ENCODE assay signal across 8 mouse cellular contexts in genomic region chr16:5050251-5051110, GRCm38 (mm10). TPM values are rescaled to one million over a fixed set of nuclear protein-coding genes. Genes with fewer than 3 reads are reported as not detected.
DNase-seq lines count a peak whose midpoint lies in the region; ATAC-seq and TF ChIP-seq lines count a peak whose summit lies in the region.

No protein-coding gene starts in this region.

- H3K36me3 ChIP-seq in ES-Bruce4 (ENCODE audit: control insufficient read depth, insufficient read depth, low read length, poor library complexity, severe bottlenecking) = peaks cover 18% of the 10 kb centered on the region
- H3K36me3 ChIP-seq in forebrain, embryonic 12.5 days (replicated peaks) = peaks cover 36% of the 10 kb centered on the region
- peaks cover 6% of the 10 kb centered on the region; the same call in 1 of the 2 replicates for H3K36me3 ChIP-seq in lung, postnatal 0 days (ENCODE audit: insufficient read depth, low read length)

- intact Hi-C loops in heart, postnatal 14 days (cut with DNase I) = loop anchor here (2.0 to 5.0 kb wide), 2 partner anchors 38 to 97 kb away; partner anchors contain the start of genes Rogdi and Sec14l5

- H3K4me1 ChIP-seq in ES-Bruce4 (ENCODE audit: control insufficient read depth, insufficient read depth, low read length) = no peaks in the 10 kb centered on the region
- no peaks in the 10 kb centered on the region; the same call in 1 of the 2 replicates for H3K4me1 ChIP-seq in brown adipose tissue, adult 24 weeks (ENCODE audit: control insufficient read depth, insufficient read depth, insufficient read length, low read length)
- H3K4me1 ChIP-seq in forebrain, embryonic 12.5 days = peaks cover 27% of the 10 kb centered on the region
- peaks cover 4% of the 10 kb centered on the region; the same call in 1 of the 2 replicates for H3K4me1 ChIP-seq in lung, postnatal 0 days (ENCODE audit: insufficient read depth, low read depth, low read length)

- no peaks in the 10 kb centered on the region for H3K9me3 ChIP-seq in ES-Bruce4 (replicated peaks; ENCODE audit: control insufficient read depth, insufficient read depth, low read length, poor library complexity, severe bottlenecking)
- H3K9me3 ChIP-seq in forebrain, embryonic 12.5 days = no peaks in the 10 kb centered on the region
- H3K9me3 ChIP-seq in lung, postnatal 0 days (ENCODE audit: low read length) = no peaks in the 10 kb centered on the region

- peak; percentile 74 for ATAC-seq in forebrain, embryonic 12.5 days (ENCODE audit: low FRiP score)
- peak; percentile 59 for ATAC-seq in lung, postnatal 0 days

- TF ChIP-seq CTCF in ES-Bruce4 (IDR thresholded peaks at IDR 0.05; ENCODE audit: low read depth, low read length) = no peak
- TF ChIP-seq CTCF in layer of hippocampus, adult 2 months (conservative IDR thresholded peaks at IDR 0.05) = 0 out of 2 replicates have a peak, but pooled peaks have one; percentile 25
- TF ChIP-seq CTCF in lung, postnatal 0 days (IDR thresholded peaks at IDR 0.05) = peak; percentile 45; the same call in 1 of the 2 replicates

- TF ChIP-seq POLR2A in ES-Bruce4 (IDR thresholded peaks at IDR 0.05; ENCODE audit: insufficient read depth, low read length) = no peak

- under 1% methylated on average over 73 of the region's 78 CpGs for WGBS in forebrain, embryonic 12.5 days
- 2% methylated on average over 70 of the region's 78 CpGs for WGBS in lung, postnatal 0 days

- TF ChIP-seq EP300 in ES-Bruce4 (IDR thresholded peaks at IDR 0.05; ENCODE audit: insufficient read depth, low read depth, low read length) = no peak
- no peak for TF ChIP-seq EP300 in lung, postnatal 0 days (IDR thresholded peaks at IDR 0.05)

- H3K9ac ChIP-seq in ES-Bruce4 (ENCODE audit: low read depth, poor library complexity, severe bottlenecking) = peak overlapping the region; percentile 82
- peak overlapping the region; percentile 94 for H3K9ac ChIP-seq in forebrain, embryonic 12.5 days
- H3K9ac ChIP-seq in lung, postnatal 0 days (replicated peaks; ENCODE audit: low read depth) = peak overlapping the region; percentile 92

- peak; percentile 83 for DNase-seq in heart, postnatal 14 days
- DNase-seq in layer of hippocampus, adult 2 months (ENCODE audit: low spot score in 2 of 2) = peak; percentile 56 to 60
- peak; percentile 86 for DNase-seq in lung, postnatal 0 days (ENCODE audit: low spot score)
- DNase-seq in ovary, postnatal 10 days (ENCODE audit: low spot score) = peak; percentile 59
- peak; percentile 87 for DNase-seq in thymus, postnatal 0 days (ENCODE audit: low spot score)

- H3K27ac ChIP-seq in ES-Bruce4 (ENCODE audit: insufficient read depth, low read length) = no peak overlapping the region
- peak overlapping the region; percentile 90 for H3K27ac ChIP-seq in brown adipose tissue, adult 24 weeks (replicated peaks; ENCODE audit: low read depth, low read length)
- H3K27ac ChIP-seq in forebrain, embryonic 12.5 days = peak overlapping the region; percentile 95
- peak overlapping the region; percentile 97 for H3K27ac ChIP-seq in layer of hippocampus, adult 2 months
- H3K27ac ChIP-seq in lung, postnatal 0 days (ENCODE audit: low read length) = peak overlapping the region; percentile 100

- no peaks in the 10 kb centered on the region for H3K27me3 ChIP-seq in ES-Bruce4 (ENCODE audit: control insufficient read depth, insufficient read depth, low read length, poor library complexity, severe bottlenecking)
- H3K27me3 ChIP-seq in forebrain, embryonic 12.5 days = no peaks in the 10 kb centered on the region
- H3K27me3 ChIP-seq in lung, postnatal 0 days (replicated peaks; ENCODE audit: insufficient read depth, low read length) = no peaks in the 10 kb centered on the region

- H3K4me3 ChIP-seq in ES-Bruce4 (ENCODE audit: low read depth, low read length) = peak overlapping the region; percentile 83
- H3K4me3 ChIP-seq in brown adipose tissue, adult 24 weeks (ENCODE audit: insufficient read depth, low read depth, low read length) = peak overlapping the region; percentile 87
- H3K4me3 ChIP-seq in forebrain, embryonic 12.5 days (replicated peaks) = peak overlapping the region; percentile 98
- peak overlapping the region; percentile 82 for H3K4me3 ChIP-seq in layer of hippocampus, adult 2 months
- peak overlapping the region; percentile 96 for H3K4me3 ChIP-seq in lung, postnatal 0 days (ENCODE audit: low read depth, low read length)

- peak overlapping the region; percentile 95 for H3K4me2 ChIP-seq in forebrain, embryonic 12.5 days
- peak overlapping the region; percentile 90 for H3K4me2 ChIP-seq in lung, postnatal 0 days (replicated peaks; ENCODE audit: low read depth, low read length)

RNA-seq across cellular contexts. Expression of gene Ubn1, which starts 0.6 kb away (rescaled TPM):
- polyA plus RNA-seq in ES-Bruce4 (2011; ENCODE audit: insufficient read depth, insufficient read length, low read depth, missing spikeins) = 25.3 and 25.9 TPM in 2 replicates
- 8.3 and 9.3 TPM in 2 replicates for polyA plus RNA-seq in brown adipose tissue, adult 24 weeks (2012; ENCODE audit: insufficient read depth, insufficient read length, missing spikeins)
- polyA plus RNA-seq in forebrain, embryonic 12.5 days (2016; fragmentation: Nextera tagmentation; extraction: Ambion mirVana) = 23.8 and 24.8 TPM in 2 replicates
- total RNA-seq in heart, postnatal 14 days (2021) = 10 to 100 TPM; 32.9 to 34.6 TPM
- 10 to 100 TPM; 43.6 to 44.2 TPM for total RNA-seq in layer of hippocampus, adult 2 months (2021)
- 15.0 and 16.3 TPM in 2 replicates for polyA plus RNA-seq in lung, postnatal 0 days (2015; fragmentation: Nextera tagmentation; extraction: Ambion mirVana)
- 25.5 and 33.0 TPM in 2 replicates for polyA plus RNA-seq in thymus, postnatal 0 days (2015; fragmentation: Nextera tagmentation; extraction: Ambion mirVana)

RNA-seq across cellular contexts. Expression of gene Glyr1, which starts 0.8 kb away (rescaled TPM):
- 85.9 and 92.5 TPM in 2 replicates for polyA plus RNA-seq in ES-Bruce4 (2011; ENCODE audit: insufficient read depth, insufficient read length, low read depth, missing spikeins)
- 45.6 and 46.5 TPM in 2 replicates for polyA plus RNA-seq in brown adipose tissue, adult 24 weeks (2012; ENCODE audit: insufficient read depth, insufficient read length, missing spikeins)
- polyA plus RNA-seq in forebrain, embryonic 12.5 days (2016; fragmentation: Nextera tagmentation; extraction: Ambion mirVana) = 216 and 238 TPM in 2 replicates
- 10 to 100 TPM; 50.9 to 51.0 TPM for total RNA-seq in heart, postnatal 14 days (2021)
- total RNA-seq in layer of hippocampus, adult 2 months (2021) = 100 to 1,000 TPM; 144 TPM
- polyA plus RNA-seq in lung, postnatal 0 days (2015; fragmentation: Nextera tagmentation; extraction: Ambion mirVana) = 75.8 and 81.1 TPM in 2 replicates
- polyA plus RNA-seq in thymus, postnatal 0 days (2015; fragmentation: Nextera tagmentation; extraction: Ambion mirVana) = 109 and 110 TPM in 2 replicates

RNA-seq across cellular contexts. Expression of gene Rogdi, which starts 37.1 kb away (rescaled TPM):
- 40.8 and 44.5 TPM in 2 replicates for polyA plus RNA-seq in ES-Bruce4 (2011; ENCODE audit: insufficient read depth, insufficient read length, low read depth, missing spikeins)
- polyA plus RNA-seq in brown adipose tissue, adult 24 weeks (2012; ENCODE audit: insufficient read depth, insufficient read length, missing spikeins) = 26.5 and 29.3 TPM in 2 replicates
- polyA plus RNA-seq in forebrain, embryonic 12.5 days (2016; fragmentation: Nextera tagmentation; extraction: Ambion mirVana) = 80.2 and 83.5 TPM in 2 replicates
- total RNA-seq in heart, postnatal 14 days (2021) = 10 to 100 TPM; 22.8 to 24.8 TPM
- 100 to 1,000 TPM; 394 to 420 TPM for total RNA-seq in layer of hippocampus, adult 2 months (2021)
- 58.9 and 60.4 TPM in 2 replicates for polyA plus RNA-seq in lung, postnatal 0 days (2015; fragmentation: Nextera tagmentation; extraction: Ambion mirVana)
- polyA plus RNA-seq in thymus, postnatal 0 days (2015; fragmentation: Nextera tagmentation; extraction: Ambion mirVana) = 35.1 TPM in 2 replicates

RNA-seq across cellular contexts. Expression of gene Smim22, which starts 43.4 kb away (rescaled TPM):
- polyA plus RNA-seq in ES-Bruce4 (2011; ENCODE audit: insufficient read depth, insufficient read length, low read depth, missing spikeins) = 7.7 and 10.1 TPM in 2 replicates
- polyA plus RNA-seq in brown adipose tissue, adult 24 weeks (2012; ENCODE audit: insufficient read depth, insufficient read length, missing spikeins) = not detected in 2 replicates
- 1.8 and 2.4 TPM in 2 replicates for polyA plus RNA-seq in forebrain, embryonic 12.5 days (2016; fragmentation: Nextera tagmentation; extraction: Ambion mirVana)
- not detected for total RNA-seq in heart, postnatal 14 days (2021)
- not detected for total RNA-seq in layer of hippocampus, adult 2 months (2021)
- polyA plus RNA-seq in lung, postnatal 0 days (2015; fragmentation: Nextera tagmentation; extraction: Ambion mirVana) = 57.5 and 59.4 TPM in 2 replicates
- polyA plus RNA-seq in thymus, postnatal 0 days (2015; fragmentation: Nextera tagmentation; extraction: Ambion mirVana) = 6.4 and 11.7 TPM in 2 replicates

RNA-seq across cellular contexts. Expression of gene Sept12, which starts 52.8 kb away (rescaled TPM):
- not detected in 2 replicates for polyA plus RNA-seq in ES-Bruce4 (2011; ENCODE audit: insufficient read depth, insufficient read length, low read depth, missing spikeins)
- polyA plus RNA-seq in brown adipose tissue, adult 24 weeks (2012; ENCODE audit: insufficient read depth, insufficient read length, missing spikeins) = not detected in 2 replicates
- polyA plus RNA-seq in forebrain, embryonic 12.5 days (2016; fragmentation: Nextera tagmentation; extraction: Ambion mirVana) = not detected in 2 replicates
- not detected for total RNA-seq in heart, postnatal 14 days (2021)
- total RNA-seq in layer of hippocampus, adult 2 months (2021) = not detected
- polyA plus RNA-seq in lung, postnatal 0 days (2015; fragmentation: Nextera tagmentation; extraction: Ambion mirVana) = 0.14 and 0.27 TPM in 2 replicates
- 0.05 and 0.14 TPM in 2 replicates for polyA plus RNA-seq in thymus, postnatal 0 days (2015; fragmentation: Nextera tagmentation; extraction: Ambion mirVana)
